Mouse (Mus musculus): ENCODE data around the gene Pde4dip.

Gene Pde4dip

DNA sequence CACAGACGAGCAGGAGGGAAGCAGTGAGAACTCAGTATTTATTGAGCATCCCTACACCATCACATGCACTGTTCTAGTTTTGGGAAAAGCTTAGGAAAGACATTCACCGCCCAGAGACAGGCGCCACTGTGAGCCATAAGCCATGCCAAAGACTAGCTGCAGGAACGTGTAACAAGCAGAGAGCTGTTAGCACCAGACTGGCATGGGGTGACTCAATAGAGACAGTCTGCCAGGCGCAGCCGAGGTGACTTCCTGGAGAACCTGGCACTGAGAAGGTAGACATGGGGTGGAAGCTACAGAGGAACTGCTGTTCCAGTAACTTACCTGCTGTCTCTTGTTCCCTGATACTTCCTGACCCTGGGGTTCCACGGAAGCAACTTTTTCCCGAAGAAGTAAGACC lies 145.7 kb downstream of the Pde4dip start:
- no peak for DNase-seq

DNA sequence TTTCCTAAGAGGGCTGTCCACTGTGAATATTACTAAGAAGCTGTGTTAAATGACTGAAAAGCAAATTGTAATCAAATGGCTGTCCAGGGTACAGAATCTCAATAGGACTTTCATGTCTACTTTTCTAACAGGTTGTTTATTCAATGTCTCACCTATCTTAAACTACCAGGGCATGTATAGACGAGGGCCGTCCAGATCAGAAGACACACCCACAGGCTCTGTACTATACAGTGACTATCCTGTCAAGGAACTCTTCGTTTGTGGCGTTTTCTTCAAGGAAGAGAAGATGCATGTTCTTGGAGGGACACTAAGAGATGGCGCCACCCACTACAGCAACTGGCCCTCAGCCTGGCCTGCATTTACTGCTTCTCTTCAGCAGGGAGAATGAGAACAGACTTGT lies 152.9 kb downstream of the Pde4dip start:
- no peak for DNase-seq

DNA sequence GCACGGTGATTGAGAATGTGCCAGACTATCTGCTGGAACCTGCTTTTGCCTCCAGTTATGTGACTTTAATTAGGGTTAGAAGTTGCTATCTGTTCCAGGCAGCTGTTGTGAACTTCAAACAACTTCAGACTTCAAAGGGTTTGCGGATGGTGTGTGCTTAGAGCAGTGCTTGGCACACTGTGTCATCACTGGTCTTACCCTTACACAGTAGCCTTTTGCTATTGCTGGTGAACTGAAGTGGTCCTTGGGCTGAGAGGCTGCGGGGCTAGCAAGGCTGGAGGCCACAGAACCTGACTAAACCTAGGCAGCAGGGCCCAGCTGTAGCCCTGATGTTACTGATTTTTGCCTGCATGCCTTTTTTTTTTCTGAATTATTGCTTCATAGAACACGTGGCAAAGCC lies 154.2 kb downstream of the Pde4dip start:
- no peak for DNase-seq

DNA sequence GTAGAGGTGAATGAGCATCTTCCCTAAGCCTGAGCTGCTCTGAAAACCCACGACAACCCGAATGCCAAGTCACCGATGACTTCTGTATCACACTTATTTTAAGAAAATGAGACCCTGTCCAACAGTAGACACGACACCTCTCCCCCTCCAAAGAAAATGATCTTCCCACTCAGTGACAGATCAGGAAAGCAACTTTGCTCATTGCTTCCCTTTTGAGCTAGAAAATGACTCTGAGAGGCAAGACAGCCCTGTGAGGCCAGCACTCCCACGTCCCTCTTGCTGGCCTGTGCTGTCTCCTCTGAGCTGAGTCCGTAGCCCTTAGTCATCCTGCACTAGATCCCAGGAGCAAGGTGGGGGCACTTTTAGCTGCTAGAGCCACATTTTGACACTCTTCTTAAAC lies 155.9 kb downstream of the Pde4dip start:
- DNase-seq: peak; percentile 50

DNA sequence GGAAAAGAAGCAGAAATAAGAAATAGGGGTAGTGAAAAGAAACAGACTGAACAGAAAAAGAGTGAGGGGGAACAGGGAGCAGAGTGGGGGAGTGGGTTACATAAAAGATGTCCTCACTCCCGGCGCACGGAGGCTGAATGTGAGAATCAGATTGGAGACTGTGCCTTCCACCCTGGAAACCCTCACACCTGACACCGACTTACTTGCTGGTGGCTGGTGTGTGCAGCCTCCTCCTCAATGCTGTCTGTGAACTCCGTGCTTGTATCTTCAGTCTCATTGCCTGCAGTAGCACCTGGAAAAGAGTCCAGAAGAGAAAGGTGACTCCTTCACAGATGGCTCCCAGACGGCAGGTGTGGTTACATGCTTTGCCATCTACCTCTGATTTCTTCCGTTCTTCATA lies 157.9 kb downstream of the Pde4dip start:
- no peak for DNase-seq

DNA sequence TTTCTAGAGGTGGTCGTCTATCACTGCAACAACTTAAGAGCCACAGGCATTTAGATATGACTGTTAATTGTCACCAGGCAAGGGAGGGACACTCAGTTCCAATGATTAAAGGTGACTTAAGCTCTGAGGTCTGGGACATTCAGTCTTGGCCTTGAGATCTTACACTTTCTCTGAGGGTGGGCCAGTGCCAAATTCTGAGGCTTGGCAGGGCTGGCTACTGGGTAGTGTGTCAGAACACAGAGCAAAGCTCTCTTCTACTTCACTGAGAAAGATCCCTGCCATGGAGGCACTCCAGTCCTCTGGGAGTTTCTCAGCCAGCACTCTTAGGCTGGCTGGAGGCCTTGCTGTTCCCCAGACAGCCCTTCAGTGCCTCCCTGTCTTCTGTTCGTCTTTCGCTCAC lies 158.4 kb downstream of the Pde4dip start:
- DNase-seq: no peak

DNA sequence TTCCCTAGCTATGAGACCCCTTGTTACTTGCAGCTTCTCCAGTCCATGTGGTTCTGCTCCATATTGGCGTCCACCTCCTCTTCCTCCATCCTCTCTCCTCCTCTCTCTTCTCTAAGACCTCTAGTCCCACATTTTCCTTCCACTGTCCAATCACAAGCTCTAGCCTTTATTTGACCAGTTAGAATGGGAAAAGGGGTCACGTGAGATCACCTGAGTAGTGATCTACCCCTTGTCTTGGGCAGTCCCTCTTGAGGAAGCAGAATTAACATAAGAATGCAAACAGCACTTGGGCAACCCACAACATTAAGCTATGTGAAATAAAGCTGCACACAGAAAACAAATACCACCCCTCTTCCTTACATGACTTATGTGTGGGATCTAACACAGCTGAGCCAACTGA lies 160.7 kb downstream of the Pde4dip start:
- DNase-seq: no peak

DNA sequence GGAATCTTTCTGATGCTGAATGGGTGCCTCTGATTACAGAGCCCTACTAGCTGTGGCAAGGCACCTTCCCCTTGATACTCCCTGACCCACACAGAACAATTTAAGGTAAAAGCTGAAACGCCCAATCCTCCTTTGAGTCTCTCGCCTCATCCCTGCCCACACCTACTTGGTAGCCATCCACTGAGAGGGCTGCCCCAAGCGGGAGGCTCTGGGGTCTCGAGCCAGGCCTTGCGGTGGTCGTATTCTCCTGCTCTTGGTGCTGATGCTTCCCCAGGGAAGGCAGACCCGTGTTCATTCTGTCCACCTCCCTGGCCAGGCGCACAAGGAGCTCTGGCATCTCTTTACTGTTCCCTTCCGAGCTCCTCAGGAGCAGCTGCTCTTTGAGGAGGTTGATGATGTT lies 169.4 kb downstream of the Pde4dip start:
- DNase-seq: no peak

DNA sequence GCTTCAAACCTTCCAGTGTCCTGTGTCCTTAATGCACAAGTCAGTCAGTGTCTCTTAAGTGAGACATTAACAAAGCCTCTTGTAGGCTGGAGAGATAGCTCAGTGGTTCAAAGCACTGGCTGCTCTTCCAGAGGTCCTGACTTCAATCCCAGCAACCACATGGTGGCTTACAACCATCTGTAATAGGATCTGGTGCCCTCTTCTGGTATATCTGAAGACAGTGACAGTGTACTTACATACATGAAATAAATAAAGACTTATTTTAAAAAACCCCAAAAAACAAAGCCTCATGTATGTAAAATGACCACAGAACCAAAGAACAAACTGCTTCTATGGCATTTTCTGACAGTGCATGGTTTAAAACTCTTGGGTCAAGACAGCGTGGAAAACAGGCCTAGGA lies 172.6 kb downstream of the Pde4dip start:
- DNase-seq: no peak

DNA sequence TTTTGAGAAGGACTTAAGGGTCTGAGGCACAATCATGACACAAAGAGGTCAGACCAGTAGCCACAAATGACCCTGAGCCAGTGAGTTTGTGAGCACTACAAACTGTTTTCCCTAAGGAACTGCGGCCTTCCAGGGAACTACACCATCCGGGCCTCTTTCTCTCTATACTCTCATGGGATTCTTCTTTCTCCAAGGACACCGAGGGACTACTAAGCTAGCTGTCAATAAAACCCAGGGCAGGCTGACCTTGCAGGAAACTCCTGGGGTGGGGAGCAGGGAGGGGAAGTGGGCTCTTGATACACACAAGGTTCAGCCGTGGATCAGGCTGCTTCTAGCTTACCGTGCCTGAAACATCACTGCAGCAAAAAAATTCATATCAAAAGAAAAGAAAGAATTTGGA lies 177.6 kb downstream of the Pde4dip start:
- no peak for DNase-seq

DNA sequence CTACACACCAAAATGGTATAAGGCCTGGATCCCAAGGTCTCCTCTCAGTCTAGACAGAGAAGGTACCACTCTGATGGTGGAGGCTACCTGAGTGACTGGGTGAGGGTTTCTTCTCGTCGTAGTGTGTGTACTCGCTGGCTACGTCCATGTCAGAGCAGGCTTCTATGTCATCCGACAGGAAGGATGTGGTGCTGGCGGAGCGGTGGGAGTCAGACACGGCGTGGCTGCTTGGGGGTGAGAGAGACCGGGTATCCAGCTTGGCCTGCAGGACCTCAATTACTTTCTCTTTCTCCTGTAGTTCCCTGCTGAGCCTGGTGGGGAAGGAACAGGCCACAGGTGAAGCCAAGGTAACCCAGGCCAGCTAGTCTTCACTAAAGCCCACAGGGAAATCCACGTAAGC lies 178.4 kb downstream of the Pde4dip start:
- DNase-seq: no peak

DNA sequence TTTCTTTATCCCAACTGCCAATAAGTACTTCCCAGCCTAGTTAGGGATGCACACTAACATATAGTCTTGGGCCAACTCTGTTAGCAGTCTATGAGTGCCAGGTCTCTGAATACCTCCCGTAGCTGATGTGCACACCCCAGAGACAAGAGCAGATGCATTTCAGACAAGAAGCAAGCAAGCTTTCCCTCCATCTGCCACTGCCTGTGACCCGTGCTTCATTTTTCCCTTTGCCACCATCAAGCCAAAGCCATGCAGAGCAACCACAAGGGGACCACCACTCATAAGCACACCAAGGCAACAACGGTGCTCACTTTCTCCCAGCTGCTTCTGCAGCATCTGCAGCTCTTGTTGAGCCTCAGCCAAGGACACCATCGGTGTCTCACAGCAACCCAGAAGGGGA lies 181.9 kb downstream of the Pde4dip start:
- no peak for DNase-seq

DNA sequence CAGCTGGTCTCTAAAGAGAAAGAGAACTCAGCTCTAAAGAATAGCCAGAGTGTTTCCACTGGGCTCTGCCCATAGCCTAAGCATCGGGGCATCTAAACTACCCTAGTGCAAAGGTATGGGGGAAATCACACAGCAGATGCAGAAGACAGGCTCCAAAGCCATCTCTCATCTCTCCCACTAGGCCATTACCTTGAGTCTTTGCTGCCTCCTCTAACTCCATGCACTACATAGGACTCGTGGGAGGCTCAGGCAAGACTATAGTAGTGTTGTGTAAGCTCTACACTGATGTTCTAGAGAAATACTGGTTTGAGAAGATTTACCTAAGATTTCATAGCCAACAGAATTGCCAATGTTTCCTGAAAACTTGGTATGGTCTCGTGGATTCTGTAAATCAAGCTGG lies 183.0 kb downstream of the Pde4dip start:
- DNase-seq: no peak

DNA sequence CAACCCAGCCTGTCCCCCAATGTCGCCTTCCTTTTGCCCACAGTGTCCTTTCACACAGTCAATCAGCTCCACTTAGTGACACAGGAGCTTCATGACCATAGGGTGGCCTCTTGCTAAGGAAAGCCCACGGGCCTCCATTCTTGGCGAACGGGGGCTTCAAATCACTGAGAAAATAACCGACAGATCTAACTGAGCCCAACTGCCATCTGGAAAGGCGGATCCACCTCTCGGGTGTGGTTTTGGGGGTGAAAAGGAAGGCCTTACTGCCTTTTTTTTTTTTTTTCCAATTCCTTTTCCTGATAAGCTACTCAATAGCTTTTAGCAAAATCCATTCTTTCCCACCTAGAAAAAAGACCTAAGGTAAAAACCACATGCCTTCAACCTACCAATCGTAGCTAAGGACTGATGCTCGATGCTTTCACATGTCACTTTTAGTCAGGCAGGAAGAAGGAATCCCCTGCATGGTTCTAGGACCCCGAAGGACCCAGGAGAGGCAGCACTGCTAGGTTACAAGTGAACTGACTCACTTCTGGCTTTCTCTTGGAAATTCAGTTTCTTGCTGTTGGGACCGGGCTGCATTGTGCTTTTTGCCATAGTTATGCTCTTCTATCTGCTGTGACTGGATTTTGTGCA lies 185.9 kb downstream of the Pde4dip start:
- no peak for DNase-seq

DNA sequence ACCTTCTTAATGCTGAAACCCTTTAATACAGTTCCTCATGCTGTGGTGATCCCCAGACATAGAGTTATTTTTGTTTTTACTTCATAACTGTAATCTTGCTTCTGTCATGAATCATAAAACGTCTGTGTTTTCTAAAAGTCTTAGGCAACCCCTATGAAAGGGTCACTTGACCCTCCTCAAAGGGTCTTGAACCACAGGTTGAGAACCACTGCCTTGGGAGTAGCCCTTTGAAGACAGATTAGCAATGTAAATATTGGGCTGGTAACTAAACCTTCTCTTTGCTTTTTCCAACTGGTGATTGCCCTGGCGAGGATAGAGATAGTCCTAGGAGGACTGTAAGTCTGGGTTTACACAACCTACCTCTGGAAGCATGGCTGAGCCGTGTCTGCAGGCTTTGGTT lies 187.3 kb downstream of the Pde4dip start:
- DNase-seq: no peak

DNA sequence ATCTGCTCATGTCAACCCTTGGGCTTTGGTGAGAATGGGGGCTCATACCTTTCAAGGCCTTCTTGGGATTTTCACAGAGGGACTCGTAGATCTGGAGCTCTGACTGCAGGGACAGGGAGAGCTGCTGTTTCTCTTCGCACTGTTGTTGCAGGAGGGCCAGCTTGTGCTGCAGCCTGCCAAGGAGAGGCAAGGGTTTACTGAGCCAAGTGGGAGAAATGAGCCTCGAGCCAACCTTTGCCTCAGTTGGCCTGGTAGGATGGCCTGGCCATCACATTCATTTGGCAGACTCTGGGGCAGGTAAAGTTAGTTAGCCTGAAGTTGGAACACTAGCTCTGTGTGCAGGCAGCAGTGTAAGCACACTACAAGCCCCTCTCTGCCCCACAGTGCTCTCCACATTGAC lies 189.4 kb downstream of the Pde4dip start:
- no peak for DNase-seq

DNA sequence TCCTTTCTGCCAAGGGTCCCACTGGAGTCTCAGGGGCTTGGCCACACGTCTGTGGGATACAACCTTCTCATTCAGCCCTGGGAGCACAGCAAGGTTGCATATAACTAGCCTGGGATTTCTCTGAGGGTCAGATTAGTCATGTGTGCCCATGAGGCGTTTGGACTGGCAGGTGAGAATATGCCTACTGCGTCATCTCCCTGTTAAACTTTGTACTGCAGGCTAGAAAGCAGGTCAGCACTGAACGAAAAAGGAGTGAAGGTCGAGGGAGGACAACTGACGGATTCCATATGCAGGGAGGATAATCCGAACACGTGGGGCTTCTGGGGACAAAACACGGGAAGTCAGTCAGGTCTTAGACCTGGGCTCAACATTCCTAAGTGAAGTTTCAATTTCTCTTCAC lies 191.2 kb downstream of the Pde4dip start:
- DNase-seq: no peak

DNA sequence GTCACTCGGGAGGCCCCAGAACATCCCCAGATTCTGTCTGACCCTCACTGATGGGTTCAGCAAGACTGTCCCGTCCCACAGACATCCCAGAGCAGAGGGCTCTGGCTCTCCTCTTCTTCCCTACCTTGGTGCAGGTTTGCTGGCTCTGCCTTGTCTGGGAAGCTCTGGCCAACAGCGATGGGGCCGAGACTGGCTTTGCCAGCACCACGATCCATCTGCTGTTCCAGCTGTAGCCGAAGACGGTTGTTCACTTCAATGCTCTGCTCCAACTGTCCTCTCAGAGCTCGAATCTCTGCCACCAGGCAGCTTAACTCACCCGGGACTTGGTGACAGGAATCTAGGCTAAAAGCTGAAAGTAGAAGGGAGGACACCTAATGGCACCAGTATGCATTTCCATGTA lies 191.6 kb downstream of the Pde4dip start:
- DNase-seq: no peak

DNA sequence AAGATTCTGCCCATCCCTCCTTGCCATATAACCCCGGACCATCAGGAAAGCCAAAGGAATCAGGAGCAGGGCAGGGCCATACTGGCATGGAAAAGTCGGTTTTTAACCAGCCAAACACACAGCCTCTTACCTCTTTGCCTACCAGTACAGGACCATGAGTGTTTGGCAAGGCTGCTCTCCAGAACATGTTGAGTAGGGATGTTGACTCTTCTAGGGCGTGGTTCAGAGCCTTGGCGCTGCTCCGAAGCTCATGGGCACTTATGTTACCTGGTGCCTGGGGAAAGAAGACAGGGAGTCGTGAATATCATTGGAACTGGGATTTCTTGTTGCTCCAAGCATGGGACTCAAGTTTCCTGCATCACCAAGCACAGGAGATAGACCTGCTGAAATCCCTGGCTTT lies 194.7 kb downstream of the Pde4dip start:
- no peak for DNase-seq

DNA sequence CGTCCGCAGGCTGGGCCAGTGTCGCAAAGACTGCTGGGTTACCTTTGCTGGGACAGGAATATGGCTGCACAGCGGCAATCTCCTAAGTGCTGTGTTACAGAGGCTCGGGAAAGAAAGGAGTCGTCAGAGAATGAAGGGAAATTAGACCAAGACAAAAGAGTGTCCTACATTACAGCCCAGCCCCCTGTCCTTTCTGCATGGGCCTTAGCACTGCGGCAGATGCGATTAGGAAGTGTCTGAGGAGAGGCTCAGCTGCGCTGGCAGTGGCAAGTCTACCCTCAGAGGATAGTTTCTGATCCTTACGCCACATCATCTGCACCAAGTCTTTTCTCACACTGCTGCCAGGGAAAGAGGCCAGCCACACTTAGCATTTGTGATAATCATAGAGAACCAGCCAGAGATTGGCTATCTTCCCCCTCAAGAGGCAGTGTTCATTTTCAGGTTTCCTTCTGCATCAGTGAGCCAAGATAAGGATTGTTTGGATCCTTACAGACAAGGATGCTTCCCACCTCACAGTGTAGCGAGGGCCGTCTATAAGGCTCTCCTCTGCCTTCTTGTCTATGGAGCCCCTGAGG lies 197.0 kb downstream of the Pde4dip start:
- DNase-seq: peak; percentile 41

DNA sequence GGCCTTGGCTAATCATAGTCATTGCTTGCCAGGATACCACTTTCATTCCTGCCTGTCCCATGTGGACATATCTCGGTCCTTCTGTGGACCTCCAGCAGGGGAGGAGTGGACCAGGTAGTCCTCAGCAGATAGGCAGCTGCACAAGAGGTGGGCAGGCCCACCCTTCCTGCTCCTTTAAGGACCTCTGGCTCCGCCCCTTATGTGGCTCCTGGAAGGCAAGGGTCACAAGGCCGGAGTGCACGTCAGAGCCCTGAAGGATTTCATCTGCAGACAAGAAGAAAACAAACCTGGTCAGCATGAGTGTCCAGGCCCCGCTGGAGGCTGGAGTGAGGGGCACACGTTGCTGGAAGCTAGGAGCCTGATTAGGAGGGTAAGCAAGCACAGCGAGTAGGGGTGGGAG lies 197.9 kb downstream of the Pde4dip start:
- no peak for DNase-seq

DNA sequence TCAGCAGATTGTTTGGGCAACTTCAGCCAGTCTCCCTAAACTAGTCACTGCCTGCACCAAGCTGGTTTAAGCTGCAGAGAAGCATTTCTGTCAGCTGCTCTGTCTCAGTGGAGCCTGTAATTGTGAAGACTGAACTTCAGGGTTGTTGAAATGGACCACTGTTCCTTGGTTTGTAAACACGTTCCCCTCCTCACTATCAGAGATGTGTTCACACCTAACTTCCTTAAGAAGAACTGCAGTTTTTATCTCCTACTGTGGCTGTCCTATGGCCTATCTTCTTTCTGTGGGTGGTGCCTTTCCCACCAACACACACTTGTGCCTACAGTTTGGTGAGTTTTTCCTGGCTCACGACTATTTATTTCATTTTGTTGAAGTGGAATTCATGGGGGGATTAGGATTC lies 199.2 kb downstream of the Pde4dip start:
- no peak for DNase-seq

DNA sequence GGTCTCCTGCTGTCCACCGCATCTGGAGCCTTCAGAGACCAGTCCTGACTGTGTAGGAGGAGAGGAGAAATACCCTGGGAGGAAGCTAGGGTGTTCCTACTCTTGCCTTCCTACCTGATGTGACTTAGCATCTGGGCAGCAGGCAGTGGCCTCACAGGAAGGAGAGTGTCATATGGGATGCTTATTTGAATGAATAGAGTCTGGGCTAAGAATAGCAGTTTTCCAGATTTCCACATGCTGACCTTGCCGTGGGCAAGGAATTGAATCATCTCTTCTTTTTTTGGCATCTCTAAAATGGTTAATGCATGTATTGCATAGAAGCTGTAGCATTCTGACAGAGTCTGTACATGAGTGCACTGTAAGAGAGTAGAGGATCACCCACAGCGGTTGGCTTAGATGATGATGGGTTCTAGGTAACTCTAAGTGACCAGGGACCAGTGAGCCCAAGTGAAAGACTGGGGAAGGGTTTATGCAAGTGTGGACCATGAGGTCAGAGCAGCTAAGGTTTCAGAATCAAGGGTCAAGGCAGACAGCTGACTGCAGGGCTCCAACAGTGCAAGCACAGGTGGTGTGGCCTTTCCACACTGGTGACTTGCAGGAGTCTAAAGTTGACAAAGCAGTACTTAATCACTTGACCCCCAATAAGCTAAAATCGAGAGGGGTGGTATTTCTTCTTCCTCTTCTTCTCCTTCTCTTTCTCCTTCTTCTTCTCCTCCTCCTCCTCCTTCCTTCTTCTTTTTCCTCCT lies 202.0 kb downstream of the Pde4dip start:
- peak; percentile 18 for DNase-seq

DNA sequence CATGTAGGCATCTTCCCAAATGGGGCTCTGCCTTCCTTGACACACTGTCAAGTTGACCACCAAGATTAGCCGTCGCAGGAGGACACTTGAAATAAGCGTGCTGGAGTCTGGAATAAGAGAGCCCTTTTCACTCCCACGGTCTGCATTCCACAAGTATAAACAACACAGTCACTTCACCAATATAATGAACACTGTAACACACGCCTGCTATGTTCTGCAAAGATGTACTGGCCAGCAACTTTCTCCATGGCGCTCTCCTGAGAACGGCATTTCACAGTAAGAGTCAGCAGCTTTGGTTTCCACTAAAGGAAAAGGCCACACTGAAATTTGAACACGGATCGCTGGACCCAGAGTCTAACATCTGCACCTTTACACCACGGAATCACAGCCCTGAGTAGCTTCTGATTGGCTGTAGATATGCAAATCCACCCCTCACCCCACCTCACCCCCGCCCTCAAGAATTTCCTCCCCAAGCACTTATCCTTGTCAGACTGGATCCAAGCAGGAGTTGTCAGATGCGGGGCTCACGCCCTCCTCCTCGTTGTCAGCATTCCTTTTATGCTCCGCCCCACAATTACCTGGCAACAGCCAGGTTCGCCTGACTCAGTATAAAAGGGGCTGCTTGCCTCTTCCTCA lies 204.8 kb downstream of the Pde4dip start:
- no peak for DNase-seq

Data from right cerebral cortex, adult 18-20 months (tissue).